ENCODE assay signal across 8 mouse cellular contexts in the genomic region with DNA sequence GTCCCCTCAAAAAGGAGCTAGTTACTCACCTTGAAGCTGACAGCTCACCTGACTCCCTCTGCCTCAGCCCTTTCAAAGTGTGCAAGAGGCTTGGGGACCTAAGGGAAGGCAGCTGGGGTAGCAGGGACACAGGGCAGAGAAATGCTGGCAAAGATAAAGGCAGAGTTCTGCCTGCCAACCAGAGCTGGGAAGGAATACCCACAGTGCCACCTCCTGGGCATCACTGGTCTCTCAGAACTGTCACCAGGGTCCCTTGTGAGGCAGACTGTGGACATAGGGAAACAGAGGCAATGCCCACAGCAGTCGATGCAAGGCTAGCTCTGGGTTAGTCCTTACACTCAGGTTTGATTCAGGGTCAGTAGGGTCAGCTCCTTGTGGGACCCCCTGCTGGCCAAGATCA. TPM values are rescaled to one million over a fixed set of nuclear protein-coding genes. Genes with fewer than 3 reads are reported as not detected.
DNase-seq lines count a peak whose midpoint lies in the region; ATAC-seq lines count a peak whose summit lies in the region.

No protein-coding gene starts in this region.

- ATAC-seq in intestine, embryonic 16.5 days, result peak; percentile 16; the same call in 1 of the 2 replicates
- no peak for ATAC-seq in intestine, embryonic 15.5 days

- H3K9me3 ChIP-seq in intestine, embryonic 16.5 days (ENCODE audit: control insufficient read depth, low read length), result no peaks in the 10 kb centered on the region
- no peaks in the 10 kb centered on the region for H3K9me3 ChIP-seq in intestine, embryonic 15.5 days

- no peak overlapping the region for H3K4me2 ChIP-seq in intestine, embryonic 16.5 days (ENCODE audit: low read depth, low read length)
- no peak overlapping the region for H3K4me2 ChIP-seq in intestine, embryonic 15.5 days (replicated peaks)

- 76% methylated on average over 1 of the region's 1 CpGs for WGBS in intestine, embryonic 16.5 days
- 92% methylated on average over 1 of the region's 1 CpGs for WGBS in intestine, embryonic 15.5 days

- H3K4me1 ChIP-seq in intestine, embryonic 16.5 days (ENCODE audit: control insufficient read depth, insufficient read depth, low read length), result peaks cover 9% of the 10 kb centered on the region; the same call in 1 of the 2 replicates
- H3K4me1 ChIP-seq in intestine, embryonic 15.5 days (replicated peaks), result 0 out of 2 replicates have a peak, but pooled peaks cover 4% of the 10 kb centered on the region

- no peak overlapping the region for H3K4me3 ChIP-seq in intestine, embryonic 16.5 days (ENCODE audit: low read length)
- no peak overlapping the region for H3K4me3 ChIP-seq in intestine, embryonic 15.5 days (replicated peaks)

- H3K36me3 ChIP-seq in intestine, embryonic 16.5 days (ENCODE audit: control insufficient read depth, insufficient read depth, low read length), result no peaks in the 10 kb centered on the region
- H3K36me3 ChIP-seq in intestine, embryonic 15.5 days, result no peaks in the 10 kb centered on the region

- no peak overlapping the region for H3K9ac ChIP-seq in intestine, embryonic 16.5 days (ENCODE audit: low read depth, low read length)
- H3K9ac ChIP-seq in intestine, embryonic 15.5 days, result no peak overlapping the region

- peak; percentile 61 for DNase-seq in 416B (ENCODE audit: low read depth)
- DNase-seq in CD8-positive naive resting alpha-beta T cell, adult 2 months (ENCODE audit: low read depth in 2 of 2, low spot score in 2 of 2), result peak; percentile 42 to 59
- DNase-seq in cerebellum, postnatal 36 days, result peak; percentile 81 to 82
- DNase-seq in lung, adult 18-20 months, result peak; percentile 40 to 55
- peak; percentile 31 to 68 for DNase-seq in thymus, postnatal 10 days (ENCODE audit: low spot score in 2 of 2)
- no peak for DNase-seq in c-Kit-positive CD71-positive TER-119-positive erythroid progenitor cells, embryonic 14.5 days (ENCODE audit: low spot score)

- no peaks in the 10 kb centered on the region for H3K27me3 ChIP-seq in intestine, embryonic 16.5 days (replicated peaks; ENCODE audit: control insufficient read depth, insufficient read depth, low read length)
- H3K27me3 ChIP-seq in intestine, embryonic 15.5 days (replicated peaks), result no peaks in the 10 kb centered on the region

- no peak overlapping the region for H3K27ac ChIP-seq in intestine, embryonic 16.5 days (ENCODE audit: low read length)
- H3K27ac ChIP-seq in intestine, embryonic 15.5 days, result no peak overlapping the region

RNA-seq across cellular contexts. Expression of gene Camk2b, which starts 39.8 kb away (rescaled TPM):
- 5.8 and 6.8 TPM in 2 replicates for polyA plus RNA-seq in intestine, embryonic 16.5 days (2015; fragmentation: Nextera tagmentation; extraction: Ambion mirVana)
- 5.3 and 5.9 TPM in 2 replicates for polyA plus RNA-seq in intestine, embryonic 15.5 days (2015; fragmentation: Nextera tagmentation; extraction: Ambion mirVana)
